Mouse (Mus musculus) bone marrow macrophage, adult 2 months (primary cell): ENCODE measurements around the gene Mvb12a.

Experiments
- CTCF ChIP-seq: IDR thresholded peaks from 2 replicates; pipeline ENCODE4 v1.5.1; 2012; ENCODE audit warnings: low read depth, mild to moderate bottlenecking, low read length, moderate library complexity
- POLR2A ChIP-seq: IDR thresholded peaks from 2 replicates; pipeline ENCODE4 v1.6.1; 2012; ENCODE audit warnings: mild to moderate bottlenecking, low read depth, low read length, borderline replicate concordance

DNA sequence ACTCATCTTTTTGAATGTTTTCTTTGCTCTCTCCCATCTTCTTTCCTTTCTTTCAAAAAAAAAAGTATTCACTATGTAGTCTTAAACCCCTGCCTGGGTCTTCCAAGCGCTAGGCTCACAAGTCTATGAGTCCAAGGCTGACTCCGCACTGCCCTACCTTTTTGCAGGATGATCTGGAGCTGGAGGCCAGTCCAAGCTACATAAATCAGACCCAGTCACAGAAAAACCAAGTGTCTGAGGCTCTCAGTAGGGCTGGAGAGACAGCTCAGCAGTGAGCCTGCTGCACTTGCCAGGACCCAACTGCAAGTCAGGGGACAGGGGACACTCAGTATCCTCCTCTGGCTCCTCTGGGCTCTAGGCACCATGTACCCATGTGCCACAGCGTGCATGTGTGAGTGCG is 38.4 kb upstream of the Mvb12a start:
- TF ChIP-seq CTCF: no peak
- TF ChIP-seq POLR2A: no peak
